Mouse (Mus musculus) liver (tissue): ENCODE results near the gene Zdhhc24.
"Not testable (repeated sequence)": the region's sequence is repeated elsewhere in the genome, so short reads cannot be mapped to it uniquely, and the experiment has no call there.

Experiments used
- DNase-seq: peaks from one replicate; pipeline ENCODE4 v3.0.0-alpha.2; 2020; ENCODE audit warnings: mixed read lengths

Gene Zdhhc24

DNA sequence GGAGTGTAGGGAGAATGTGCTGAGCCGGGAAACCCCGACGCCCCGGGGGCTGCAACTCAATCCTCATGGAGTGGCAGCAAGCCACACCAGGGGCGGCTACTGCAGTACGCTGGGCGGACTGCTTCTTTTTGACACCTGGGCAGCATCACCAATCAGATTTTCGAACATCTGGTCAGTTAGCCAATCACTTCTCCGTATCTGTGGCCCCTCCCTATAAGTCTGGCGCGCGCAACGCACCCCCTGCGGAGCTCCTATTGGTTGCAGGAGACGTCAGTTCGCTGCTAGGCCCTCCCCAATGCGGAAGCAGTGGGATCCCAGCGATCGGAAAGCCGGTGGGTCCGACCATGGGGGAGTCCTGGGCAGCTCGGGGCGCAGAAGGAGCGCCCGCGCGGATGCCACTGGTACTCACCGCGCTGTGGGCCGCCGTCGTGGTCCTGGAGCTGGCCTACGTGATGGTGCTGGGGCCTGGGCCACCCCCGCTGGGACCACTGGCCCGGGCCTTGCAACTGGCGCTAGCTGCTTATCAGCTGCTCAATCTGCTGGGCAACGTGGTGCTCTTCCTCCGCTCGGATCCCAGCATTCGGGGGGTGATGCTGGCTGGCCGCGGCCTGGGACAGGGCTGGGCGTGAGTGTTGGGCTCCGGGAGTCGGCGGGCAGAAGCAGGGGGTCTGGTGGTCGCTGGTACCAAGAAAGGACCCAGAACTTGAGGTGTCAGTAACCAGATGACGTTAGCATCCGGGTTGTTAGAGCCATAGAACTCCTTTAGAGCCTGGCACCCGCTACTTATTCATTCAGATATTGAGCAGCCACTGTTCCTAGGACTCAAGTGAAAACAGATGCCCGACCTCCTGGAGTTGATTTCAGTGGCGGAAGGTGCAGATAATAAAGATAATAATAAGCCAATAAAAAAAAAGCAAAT is at the start of gene Zdhhc24:
Zdhhc24 (plus strand) TSS at position 264 of the 919 bp plus-strand sequence.
- peak; percentile 97 for DNase-seq

DNA sequence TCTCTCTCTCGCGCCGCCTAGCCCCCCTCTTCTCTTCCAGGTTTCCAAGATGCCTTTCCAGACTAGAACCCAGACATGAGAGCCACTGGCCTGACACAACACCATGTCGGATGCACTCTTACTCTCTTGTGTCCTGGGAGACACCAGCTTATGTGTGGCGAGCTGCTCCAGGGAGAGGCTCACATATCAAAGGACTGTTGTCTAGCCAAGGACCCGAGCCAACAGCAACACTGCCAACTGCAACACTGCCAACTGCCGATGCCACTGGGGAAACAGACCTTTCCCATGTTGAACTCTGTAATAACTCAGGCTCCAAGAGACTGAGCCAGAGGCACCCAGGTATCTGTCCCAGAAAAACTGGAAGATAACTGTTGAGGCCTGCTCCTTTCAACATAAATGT is 49.3 kb upstream of the Zdhhc24 start:
- no peak for DNase-seq

DNA sequence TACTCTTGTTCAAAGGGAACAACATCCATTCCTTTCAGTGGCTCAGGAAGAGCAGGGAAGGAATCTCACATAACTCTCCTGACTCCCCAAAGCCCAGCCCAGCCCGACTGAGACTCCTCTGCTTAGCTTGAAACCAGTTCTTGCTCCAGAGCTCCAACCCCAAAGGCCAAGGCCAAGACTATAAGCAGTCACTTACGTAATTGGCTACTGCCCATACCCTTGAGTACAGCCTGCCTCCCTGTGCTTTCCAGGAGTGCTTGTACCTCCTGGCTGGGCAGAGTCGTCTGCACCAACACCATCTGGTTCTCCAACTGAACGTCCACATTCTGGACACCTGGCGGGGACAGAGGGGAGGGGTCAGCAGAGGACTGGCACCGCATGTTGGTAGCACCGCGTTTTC is 44.5 kb upstream of the Zdhhc24 start:
- DNase-seq = no peak

DNA sequence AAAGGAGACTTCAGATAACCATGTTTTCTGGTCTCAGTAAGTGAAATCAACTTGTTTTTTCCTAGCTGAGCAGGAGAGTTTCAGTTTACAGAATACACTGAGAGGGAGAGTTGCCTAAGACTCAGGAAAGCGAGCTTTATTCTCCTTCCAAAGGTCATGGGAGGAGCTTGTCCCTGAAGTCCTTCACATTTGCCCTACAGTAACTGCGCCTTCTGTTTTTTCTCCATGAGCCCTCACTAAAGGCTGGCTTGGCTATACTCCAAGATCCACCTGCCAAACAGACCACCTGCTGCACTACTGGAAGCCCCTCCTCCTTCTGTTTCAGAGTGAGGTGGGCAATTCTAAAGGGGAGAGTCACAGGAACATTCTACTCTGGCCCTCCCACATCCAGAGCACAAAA is 42.4 kb upstream of the Zdhhc24 start:
- DNase-seq = no peak

DNA sequence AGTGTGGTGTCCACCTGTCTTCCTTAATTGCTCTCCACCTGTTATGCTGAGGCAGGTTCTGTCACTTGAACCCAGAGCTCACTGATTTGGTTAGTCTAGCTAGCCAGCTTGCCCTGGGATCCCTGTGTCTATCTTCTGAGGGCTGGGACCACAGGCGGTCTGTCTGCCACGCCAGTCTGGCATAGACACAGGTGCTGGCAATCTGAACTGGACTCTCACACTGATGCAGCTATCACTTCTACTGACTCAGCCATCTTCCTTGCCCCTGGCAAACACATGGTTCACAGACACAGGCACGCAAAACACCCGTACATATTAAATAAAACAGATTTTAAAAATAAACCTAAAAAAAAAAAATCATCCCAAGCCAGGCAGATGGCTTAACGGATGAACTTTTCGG is 41.4 kb upstream of the Zdhhc24 start:
- DNase-seq = no peak

DNA sequence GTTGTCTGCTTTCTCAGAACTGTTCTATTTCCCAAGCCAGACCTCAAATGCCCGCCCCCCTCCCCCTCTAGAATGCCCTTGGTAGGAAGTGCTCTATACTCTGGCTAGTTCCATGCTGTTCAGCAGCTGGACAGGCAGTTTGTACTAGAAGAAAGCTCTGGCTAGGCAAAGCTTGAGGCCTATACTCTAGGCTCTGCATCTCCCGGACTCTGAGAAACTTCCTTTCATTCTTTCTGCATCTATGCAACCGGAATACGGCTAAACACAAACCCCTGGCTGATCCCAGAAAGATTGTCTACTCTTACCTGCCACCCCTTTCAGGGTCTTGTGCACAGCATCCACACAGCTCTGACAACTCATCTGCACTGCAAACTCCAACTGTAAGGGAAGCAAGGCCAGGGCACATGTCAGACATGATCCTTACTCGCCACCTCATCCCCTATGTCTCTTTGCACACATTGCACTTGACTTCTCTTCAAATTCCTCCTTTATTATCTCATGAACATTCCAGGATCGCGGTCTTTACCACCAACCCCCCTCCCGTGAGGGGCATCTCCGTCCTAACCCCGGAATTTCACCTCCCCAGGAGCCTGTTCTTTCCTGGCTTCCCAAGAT is 39.8 kb upstream of the Zdhhc24 start:
- no peak for DNase-seq

DNA sequence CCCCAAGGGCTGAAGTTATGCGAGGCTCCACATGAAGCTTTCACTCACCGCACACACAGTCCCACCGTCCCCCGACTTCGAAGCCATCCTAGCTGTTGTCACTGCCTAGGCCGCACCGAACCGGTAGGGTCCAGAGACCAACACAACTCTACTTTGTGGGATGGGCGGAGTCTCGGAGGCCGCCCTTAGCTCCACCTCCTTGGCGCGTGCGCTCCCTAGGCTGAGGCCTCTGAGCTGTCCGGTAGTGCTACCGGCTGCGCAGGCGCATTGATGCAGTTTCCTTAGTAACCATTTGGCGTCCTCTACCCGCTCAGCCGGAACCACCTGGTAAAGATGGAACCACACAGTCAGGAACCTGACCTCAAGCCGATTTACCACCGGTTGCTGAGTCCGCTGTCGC is 39.3 kb upstream of the Zdhhc24 start, which contains the start of the genes Ccs and Ccdc87:
Ccs (minus strand) TSS at position 184 of the 400 bp plus-strand sequence.
Ccdc87 (plus strand) TSS at position 218 of the 400 bp plus-strand sequence.
- DNase-seq = peak; percentile 97

DNA sequence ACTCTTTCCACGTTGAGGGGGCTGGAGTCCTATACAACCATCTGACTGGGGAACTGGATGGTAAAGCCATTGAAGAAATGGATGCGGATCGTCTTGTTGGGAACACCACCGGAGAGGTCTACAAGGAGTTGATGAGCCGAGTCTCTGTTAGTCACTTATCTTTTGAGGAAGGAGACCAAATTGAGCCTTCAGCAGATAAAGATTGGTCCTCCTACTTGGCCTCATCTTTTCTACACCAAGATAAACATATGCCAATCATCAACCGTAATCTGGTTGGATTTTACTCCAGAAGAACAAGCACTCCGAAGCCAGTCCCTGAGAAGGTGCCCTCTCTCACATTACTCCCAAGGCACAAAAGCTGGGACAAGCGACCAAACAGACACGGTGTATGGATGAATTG is 37.6 kb upstream of the Zdhhc24 start:
- no peak for DNase-seq

DNA sequence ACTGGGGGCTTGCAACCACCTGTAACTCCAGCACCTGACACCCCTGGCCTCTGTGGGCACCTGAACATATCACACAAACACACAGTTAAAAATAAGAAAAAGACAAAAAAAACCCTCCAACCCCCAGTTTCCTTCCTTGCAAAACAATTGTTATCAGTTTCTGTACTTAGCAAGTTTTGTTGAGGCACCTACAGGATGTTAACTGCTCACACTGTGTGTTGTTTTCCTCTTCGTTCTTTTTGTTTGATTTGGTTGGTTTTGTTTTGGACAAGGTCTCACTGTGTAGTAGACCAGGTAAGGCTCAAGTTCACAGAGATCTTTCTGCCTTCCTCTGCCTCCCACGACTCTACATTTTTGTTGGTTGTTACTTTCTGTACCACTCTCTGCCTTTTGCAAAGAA is 35.9 kb upstream of the Zdhhc24 start:
- DNase-seq = no peak

DNA sequence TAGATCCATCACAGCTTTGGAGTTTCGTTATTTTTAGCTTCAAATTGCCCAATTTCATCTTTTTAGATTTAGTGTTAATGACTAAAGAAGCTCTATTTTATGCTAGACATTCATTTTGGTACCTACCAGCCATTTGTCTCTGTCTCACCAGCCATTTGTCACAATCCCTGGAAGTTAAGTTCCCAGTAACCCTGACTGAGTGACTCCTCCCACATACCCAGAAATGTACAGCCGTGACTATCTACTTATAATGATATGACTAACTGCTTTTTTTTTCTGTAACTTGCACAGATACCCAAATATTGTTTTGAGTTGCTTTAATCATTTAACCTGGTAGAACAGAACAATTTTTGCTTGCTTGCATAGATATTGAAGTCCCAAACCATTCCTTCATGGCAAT is 32.6 kb upstream of the Zdhhc24 start:
- DNase-seq = no peak

DNA sequence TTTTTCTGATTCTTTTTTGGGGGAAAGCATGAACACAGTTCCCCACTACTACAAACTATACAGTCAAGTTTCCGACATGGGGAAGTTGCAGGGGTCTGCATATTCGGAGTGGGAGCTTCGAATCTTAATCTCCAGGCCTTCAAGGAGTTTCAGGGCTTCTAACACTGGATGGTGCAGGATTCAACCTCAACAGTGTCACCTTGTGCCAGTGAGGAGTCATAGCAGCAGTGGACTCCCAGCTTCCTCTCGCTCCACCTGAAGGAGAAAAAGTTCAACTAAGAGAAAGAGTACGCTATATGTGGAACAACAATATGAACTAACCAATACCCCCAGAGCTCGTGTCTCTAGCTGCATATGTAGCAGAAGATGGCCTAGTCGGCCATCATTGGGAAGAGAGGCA is 31.0 kb upstream of the Zdhhc24 start:
- peak; percentile 29 for DNase-seq

DNA sequence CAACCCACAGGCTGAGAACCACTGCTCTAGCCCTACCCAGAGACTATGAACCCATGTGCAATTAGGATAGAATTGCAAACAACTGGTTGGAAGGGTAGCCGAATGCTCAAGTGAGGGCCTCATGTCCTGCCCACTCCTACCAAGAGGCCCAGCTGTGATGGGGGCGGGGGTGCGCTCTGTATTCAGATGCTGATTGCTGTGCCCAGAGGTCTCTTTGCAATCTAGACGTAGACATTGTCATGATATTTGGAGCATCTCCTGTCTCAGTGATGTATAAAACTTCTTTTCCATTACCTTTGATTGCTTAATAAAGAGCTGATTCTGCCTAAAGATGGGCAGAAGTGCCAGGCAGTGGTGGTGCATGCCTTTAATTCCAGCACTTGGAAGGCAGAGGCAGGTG is 28.7 kb upstream of the Zdhhc24 start:
- DNase-seq = no peak

DNA sequence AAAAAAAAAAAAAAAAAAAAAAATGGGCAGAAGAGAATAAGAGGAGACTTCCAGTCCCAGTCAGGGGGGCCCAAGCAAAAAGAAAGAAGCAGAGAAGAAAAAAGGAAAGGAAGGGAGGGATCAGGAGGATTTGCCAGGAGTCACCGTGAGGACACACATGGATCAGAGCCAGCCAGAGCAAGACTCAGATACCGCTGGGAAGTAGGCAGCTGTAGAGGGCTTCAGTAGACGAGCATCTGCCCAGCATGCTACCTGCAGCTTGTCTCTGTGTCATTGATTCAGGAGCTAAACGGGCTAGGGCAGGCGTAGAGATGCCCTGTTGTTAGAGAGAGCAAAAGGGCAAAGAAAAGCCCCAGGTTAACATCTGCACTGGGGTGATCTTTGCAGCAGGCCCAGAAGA is 28.2 kb upstream of the Zdhhc24 start:
- no peak for DNase-seq

DNA sequence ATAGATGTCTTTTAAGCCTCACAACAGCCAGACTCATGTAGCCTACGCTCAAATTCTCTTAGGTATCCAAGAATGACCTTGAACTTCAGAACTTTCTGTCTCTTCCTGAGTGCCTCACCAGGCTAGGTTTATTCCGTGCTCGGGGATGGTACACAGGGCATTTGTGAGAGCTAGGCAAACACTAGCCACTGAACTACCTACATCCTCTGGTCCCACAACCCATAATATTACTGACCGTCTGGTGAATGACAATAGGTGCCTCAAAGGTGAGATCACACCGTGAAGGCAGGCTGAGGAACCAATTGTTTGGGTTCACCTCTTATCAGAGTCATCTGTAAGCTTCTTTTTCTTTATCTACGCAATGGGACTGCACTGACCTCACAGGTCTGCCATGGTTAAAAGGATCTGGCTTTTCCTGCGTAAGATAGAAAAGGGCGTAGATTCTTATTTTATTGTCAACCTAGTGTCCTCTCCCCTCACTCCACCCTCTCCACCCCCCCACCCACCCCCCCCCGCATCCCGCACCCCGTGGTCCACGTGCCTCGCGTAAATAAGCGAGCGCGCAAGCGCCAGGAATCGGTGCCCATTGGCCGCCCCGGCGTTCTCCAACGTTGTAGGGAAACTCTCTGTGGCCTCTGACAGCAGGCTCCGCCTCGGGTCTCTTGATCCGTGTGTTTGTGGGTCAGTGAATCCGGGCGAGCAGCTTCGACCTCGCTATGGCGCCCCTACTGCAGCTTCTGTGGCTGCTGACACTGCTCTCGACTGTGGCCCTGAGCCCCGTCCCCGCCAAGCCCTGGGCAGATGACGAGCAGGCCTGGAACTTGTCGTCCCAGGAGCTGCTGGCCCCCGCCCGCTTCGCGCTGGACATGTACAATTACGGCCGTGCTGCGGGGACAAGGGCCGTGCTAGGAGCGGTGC is 23.7 kb upstream of the Zdhhc24 start, which contains the start of gene Ctsf:
Ctsf (plus strand) TSS at position 579 of the 918 bp plus-strand sequence.
- peak; percentile 81 for DNase-seq

DNA sequence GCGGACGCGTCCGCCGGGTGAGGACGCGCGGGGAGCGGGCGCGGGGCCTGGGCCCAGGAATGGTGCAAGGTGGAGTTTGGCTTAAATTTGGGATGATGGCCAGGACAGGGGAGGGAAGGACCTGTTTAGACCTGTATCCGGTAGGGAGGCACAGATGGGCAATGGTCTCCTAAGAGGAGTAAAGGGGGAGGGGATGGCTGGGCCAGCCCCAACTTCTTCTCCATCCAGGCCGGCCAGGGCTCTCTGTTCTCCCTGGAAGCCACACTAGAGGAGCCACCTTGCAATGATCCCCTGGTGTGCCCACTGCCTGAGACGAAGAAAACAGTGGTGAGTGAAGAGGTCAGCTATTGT is 23.0 kb upstream of the Zdhhc24 start:
- no peak for DNase-seq

DNA sequence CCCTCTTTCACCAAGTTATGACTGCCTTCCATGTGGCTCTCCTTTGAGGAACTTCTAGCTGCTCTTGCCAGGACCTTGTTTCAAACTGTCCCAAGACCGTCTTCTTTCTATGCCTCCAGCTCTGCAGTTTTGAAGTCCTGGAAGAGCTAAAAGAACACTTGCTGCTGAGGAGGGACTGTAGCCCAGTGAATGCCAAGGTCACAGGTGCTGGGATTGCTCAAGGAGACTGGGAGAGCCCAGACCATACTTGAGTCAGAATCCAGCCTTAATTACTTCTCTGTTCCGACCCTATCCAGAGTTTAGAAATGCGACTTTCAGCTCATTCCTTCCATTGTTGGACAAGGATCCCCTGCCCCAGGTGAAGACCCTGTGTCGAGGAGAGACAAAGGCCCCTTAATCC is 22.5 kb upstream of the Zdhhc24 start:
- no peak for DNase-seq

DNA sequence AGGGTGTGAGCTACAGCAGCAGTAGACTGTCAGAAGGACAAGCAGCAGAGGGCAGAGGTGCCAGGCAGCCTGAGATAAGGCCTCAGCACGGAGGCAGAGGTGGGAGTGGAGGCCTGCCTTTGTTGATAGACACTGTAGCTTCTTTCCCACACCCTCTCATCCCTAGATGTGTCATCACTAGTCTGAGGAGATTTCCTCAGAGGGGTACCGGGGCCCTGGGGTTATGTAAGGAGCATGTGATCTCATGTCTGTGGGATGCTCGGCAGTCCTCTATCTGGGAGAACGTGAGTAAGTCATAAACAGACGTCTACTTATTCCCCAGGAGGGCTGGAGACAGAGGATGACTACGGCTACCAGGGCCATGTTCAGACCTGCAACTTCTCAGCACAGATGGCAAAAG is 19.4 kb upstream of the Zdhhc24 start:
- DNase-seq = peak; percentile 90

DNA sequence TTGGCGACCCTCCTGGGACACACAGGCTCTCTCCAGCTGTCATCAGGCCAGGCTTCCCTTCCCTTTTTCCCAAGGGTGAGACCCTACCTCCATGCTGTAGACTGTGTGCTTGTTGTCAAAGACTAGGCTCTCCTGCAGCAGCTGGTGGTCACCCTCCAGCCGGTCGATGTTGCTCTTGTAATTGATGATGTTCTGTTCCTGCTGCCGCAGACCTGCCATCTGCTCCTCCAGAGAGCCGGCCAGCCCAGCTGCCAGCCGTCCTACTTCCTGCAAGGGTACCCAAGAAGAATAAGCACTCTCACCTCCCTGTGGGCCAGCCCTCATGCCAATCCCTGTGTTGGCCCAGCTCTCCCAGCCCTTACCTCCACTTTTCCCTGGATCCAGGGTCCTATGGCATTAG is 15.4 kb upstream of the Zdhhc24 start:
- DNase-seq = no peak

DNA sequence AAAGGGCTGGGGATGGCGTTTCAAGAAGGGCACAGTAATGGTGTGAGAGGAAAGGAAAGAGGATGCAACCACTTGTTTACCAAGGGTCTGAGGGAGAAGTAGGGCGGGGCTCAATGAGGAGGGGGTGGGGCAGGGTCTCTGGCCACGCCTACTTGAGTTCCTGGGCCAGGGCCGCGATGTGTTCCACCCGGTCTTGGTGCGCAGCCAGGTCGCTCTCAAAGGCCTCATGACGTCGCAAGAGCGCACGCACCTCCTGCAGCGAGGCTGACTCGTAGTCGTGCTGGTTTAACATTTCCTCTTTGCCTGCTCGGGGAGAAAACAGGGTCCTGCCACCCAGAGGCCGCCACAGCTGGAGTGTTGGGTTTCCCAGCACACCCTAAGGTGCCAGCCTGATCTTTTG is 13.3 kb upstream of the Zdhhc24 start:
- DNase-seq = no peak

DNA sequence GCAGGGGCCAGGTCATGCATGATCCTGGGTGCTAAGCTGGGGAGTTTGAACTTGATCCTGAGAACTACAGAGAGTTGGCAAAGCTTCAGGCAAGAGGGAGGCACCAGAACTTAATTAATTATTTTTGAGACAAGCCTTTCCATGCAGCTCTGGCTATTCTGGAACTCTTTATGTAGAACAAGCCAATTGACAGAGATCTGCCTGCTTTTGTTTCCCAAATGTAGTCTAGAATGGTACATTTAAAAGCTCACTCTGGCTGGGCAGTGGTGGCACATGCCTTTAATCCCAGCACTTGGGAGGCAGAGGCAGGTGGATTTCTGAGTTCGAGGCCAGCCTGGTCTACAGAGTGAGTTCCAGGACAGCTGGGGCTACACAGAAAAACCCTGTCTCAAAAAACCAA is 3.9 kb upstream of the Zdhhc24 start:
- not testable (repeated sequence) for DNase-seq

DNA sequence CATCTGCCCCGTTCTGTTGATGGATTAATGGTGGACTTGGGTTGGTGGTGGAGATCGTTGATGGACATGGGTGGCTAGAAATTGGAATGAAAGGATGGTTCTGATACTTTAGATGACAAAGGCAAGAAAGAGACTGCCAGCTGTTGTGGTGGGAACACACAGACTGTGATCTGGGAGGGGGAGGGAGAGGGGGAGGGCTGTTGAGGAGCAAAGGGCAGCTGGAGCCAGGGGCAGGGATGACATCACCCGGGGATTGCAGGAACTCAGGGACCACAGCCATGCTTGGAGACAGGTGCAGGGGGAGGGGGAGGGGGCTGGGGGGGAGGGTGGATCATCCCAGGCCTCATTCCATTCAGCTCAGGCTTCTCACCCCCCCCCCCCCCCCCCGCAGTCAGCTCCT is 2.2 kb upstream of the Zdhhc24 start:
- no peak for DNase-seq

DNA sequence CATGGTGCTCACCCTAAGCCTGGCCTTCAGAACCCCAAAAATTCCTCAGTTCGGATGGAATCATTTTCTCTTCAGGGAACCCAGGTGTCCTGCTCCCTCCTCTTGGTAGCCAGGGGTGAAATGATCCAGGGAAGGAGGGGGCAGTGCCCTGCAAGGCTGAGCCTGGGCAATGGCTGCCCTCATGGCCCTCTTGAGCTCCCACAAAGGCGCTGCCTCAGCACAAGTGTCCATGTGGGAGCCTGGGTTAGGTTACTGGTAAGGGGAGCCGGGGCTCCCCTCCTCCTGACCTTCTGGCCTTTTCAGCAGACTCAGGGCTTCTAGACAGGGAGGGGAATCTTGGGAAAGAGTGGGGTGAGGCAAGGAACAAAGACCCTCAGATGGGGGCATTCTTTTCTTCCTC is 1.7 kb upstream of the Zdhhc24 start:
- DNase-seq = no peak

DNA sequence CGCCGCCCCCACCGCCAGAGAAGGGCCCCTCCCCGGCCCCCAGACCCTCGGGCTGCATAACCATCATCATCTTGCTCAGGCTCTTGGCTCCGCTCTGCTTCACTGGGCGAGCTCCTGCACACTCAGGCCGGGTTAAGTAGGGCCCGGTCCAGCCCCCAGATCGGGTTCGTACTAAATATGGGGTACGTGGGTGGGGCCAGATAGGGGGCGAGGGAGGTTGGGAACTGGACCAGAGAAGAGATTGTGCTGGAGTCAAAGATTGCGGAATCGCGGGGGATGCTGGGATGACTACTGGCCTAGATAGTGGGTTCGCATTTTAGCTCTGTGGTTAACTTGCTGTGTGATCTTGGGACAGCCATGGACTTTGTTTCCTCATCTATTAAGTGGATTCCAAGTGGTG is 683 bp upstream of the Zdhhc24 start, which contains the start of gene Actn3:
Actn3 (minus strand) TSS at position 125 of the 400 bp plus-strand sequence.
- DNase-seq = peak; percentile 33
